Mouse (Mus musculus): ENCODE data around the gene Hbs1l. TPM values are rescaled to one million over a fixed set of nuclear protein-coding genes. Genes with fewer than 3 reads are reported as not detected.

Gene Hbs1l
- 78.3 and 79.4 TPM in 2 replicates for polyA plus RNA-seq (2015; fragmentation: Nextera tagmentation; extraction: Ambion mirVana)

DNA sequence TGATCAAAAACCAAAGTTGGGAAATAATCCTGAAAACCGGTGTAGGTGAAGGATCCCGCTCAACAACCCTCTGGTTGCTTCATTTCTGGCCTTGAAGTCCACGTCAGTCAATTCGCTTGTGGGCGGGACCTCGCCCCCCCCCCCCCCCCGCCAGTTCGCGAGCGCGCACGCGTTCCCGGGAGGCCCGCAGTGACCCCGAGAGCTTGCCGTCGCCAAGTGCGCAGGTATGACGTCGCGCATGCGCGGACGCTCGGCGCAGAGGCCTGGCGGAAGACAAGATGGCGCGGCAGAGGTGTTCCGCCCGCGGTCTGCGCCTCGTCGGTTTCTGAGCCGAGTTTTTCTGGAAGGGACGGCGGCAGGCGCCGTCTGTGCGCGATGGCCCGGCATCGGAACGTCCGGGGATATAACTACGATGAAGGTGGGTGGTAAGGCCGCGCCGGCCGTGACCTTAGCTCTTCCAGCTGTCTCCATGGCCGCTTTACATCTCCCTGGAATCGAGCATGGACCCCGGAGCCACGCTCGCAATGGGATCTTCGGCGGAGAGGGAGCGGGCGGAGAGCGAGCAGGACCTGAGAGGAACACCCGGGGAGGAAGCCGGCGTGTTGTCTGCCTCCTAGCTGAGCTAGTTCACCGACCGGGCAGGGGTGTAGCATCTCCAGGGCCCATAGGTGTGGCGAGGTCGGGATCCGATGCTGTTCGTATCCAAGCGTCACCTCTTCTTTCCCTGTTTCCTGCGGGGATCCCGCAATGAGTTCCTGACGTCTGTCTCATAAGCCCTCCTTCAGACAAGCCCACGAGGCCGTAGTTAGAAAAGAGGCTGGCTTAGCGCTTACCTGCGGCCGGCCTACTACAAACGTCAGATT is at the start of gene Hbs1l:
TSS of gene Hbs1l (plus strand) at position 221 of the 863 bp plus-strand sequence.
- Histone ChIP-seq H3K27ac (peak within 1 kb of the TSS; percentile 72), H3K4me2 (peak within 1 kb of the TSS; percentile 66), H3K4me1 (peaks cover 14% of the 10 kb centered on the region), H3K9ac (peak within 1 kb of the TSS; percentile 86), H3K4me3 (peak within 1 kb of the TSS; percentile 91), H3K36me3 (peaks cover 15% of the 10 kb centered on the region), H3K27me3 (no peaks in the 10 kb centered on the region), H3K9me3 (no peaks in the 10 kb centered on the region)
- ATAC-seq (ENCODE audit: borderline replicate concordance, extremely low read depth, low FRiP score, low TSS enrichment): peak; percentile 97
- WGBS: under 1% methylated on average over 77 of the region's 81 CpGs

DNA sequence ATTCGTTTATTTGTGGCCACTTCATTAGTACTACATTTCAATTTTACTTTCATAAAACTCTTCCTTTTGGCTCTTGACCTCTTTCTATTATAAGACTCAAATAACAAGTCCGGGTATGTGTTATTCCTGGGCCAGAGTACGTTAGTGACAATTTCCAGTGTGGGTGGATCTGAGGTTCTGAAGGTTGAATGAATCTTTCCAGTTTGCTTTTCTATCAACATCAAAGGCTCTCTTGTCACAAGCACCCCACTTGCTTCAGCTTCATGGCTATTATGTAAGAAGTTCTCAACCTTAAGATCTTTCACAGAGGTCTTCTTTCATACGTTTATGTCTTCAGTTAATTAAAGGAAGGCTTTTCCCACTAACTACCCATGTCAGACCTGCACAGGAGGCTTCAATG is 47.2 kb upstream of the Hbs1l start:
- no peak overlapping the region for H3K27ac ChIP-seq
- ATAC-seq (ENCODE audit: borderline replicate concordance, extremely low read depth, low FRiP score, low TSS enrichment): no peak
- H3K36me3 ChIP-seq: no peaks in the 10 kb centered on the region
- H3K4me2 ChIP-seq: no peak overlapping the region
- 38% methylated on average over 4 of the region's 4 CpGs for WGBS
- no peaks in the 10 kb centered on the region for H3K4me1 ChIP-seq
- H3K27me3 ChIP-seq: no peaks in the 10 kb centered on the region
- H3K9ac ChIP-seq: no peak overlapping the region
- H3K9me3 ChIP-seq: no peaks in the 10 kb centered on the region
- H3K4me3 ChIP-seq: no peak overlapping the region

DNA sequence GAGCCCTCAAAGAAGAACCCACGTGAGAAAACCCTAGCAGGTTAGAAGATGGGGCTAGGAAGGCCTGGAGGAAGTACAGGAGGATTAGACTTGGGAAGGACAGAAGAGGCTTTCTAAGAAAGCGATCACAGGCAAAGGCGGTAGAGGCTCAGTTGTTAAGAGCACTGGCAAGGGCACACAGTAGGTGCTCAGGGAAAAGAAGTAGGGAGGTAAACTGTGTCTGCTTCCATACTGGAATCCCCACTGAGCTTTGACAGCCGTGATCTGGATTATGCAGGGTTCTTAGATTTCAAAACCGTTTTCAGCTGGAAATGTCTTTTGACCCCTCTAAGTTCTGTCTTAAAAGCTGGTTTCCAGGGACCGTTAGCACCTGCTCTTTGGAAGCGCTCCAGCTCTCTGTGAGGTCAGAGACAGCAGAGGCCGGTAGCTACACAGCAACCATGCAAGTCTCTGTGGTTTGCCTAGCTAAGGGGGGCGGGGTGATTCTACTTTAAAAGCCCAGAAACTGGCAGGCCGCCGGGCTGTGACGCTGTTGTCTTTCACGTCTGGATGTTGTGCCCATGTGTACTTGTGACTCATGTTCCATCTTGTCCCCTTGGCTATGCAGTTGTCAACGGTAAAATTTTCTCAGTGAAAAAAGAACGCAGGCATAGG is 43.8 kb upstream of the Hbs1l start:
- Histone ChIP-seq H3K4me2 (no peak overlapping the region), H3K4me1 (no peaks in the 10 kb centered on the region), H3K9me3 (no peaks in the 10 kb centered on the region), H3K9ac (no peak overlapping the region), H3K27me3 (no peaks in the 10 kb centered on the region), H3K4me3 (no peak overlapping the region), H3K36me3 (no peaks in the 10 kb centered on the region), H3K27ac (no peak overlapping the region)
- no peak for ATAC-seq (ENCODE audit: borderline replicate concordance, extremely low read depth, low FRiP score, low TSS enrichment)
- 51% methylated on average over 15 of the region's 15 CpGs for WGBS

DNA sequence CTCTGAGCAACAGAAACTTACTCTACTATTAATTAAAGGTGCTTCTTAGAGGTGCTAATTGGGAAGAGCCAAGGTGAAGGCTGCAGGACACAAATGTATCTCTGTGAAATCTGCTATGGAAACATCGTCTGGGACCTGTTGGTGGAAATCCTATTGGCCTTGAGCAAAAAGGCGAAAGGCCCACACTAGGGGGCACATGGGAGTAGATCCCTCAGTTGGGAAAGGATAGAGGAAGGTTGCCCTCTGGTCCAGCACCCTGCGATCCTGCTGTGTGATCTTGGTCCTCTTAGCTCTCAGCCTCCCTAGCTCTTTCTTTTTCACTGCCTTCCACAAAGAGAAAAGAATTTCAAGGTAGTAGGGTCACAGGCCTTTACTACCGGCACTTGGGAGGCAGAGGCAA is 43.0 kb upstream of the Hbs1l start:
- H3K36me3 ChIP-seq: no peaks in the 10 kb centered on the region
- 81% methylated on average over 4 of the region's 4 CpGs for WGBS
- no peak overlapping the region for H3K4me2 ChIP-seq
- no peaks in the 10 kb centered on the region for H3K9me3 ChIP-seq
- no peak overlapping the region for H3K9ac ChIP-seq
- no peak for ATAC-seq (ENCODE audit: borderline replicate concordance, extremely low read depth, low FRiP score, low TSS enrichment)
- H3K4me3 ChIP-seq: no peak overlapping the region
- no peaks in the 10 kb centered on the region for H3K27me3 ChIP-seq
- no peaks in the 10 kb centered on the region for H3K4me1 ChIP-seq
- H3K27ac ChIP-seq: no peak overlapping the region

DNA sequence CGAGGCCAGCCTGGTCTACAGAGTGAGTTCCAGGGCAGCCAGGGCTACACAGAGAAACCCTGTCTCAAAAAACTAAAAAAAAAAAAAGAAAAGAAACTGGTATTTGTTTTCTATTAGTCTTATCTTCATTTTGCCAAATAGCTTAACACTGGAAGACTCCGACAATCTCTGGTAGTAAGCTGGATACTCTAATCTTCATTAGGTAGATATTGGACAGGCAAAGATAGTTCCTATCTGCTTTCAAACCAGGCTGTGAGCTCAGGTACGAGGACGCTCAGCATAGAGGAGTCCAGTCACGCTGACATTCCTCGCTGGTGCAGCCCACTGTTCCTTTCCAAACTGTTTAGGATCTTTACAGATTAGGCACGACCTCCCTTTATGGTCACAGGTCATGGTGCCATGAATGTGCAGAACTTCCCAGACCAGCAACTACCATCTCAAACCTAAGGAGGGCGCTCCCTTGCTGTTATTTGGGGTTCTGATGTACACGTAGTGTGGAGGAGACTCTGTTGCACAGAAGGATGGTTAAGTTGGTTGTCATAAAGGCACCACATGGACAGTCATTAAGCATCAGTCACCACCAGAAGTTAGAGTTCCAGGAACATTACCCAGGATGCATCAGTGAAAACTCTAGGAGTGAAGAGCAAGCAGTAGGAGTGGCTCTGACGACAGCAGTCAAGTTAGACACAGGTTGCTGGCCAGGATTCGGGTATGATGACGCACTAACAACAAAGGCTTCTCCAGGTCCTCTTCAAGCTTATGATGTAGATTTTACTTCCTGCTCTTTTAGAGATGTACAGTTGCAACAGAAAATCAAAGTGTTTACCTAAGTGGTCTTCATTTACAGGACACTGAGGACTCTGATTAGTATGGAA is 41.3 kb upstream of the Hbs1l start:
- H3K36me3 ChIP-seq: no peaks in the 10 kb centered on the region
- no peak overlapping the region for H3K4me2 ChIP-seq
- ATAC-seq (ENCODE audit: borderline replicate concordance, extremely low read depth, low FRiP score, low TSS enrichment): no peak
- H3K4me1 ChIP-seq: no peaks in the 10 kb centered on the region
- no peaks in the 10 kb centered on the region for H3K9me3 ChIP-seq
- H3K27ac ChIP-seq: no peak overlapping the region
- no peak overlapping the region for H3K9ac ChIP-seq
- WGBS: 78% methylated on average over 12 of the region's 12 CpGs
- no peak overlapping the region for H3K4me3 ChIP-seq
- H3K27me3 ChIP-seq: no peaks in the 10 kb centered on the region

DNA sequence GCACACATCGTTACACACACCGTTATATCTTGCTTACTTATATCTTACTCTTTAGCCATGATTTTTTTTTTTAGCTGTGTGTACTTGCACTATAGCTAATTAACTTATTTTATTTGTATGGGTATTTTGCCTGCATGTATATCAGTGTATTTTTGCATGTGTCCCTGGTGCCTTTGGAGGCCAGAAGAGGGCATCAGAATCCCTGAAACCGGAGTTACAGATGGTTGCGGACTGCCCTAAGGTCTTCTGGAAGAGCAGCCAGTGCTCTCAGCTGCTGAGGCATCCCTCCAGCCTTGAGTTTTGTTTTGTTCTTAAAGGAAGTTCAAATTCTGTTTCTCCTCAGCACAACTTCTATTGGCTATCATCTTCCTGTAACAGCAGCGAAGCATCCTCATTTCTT is 38.5 kb upstream of the Hbs1l start:
- H3K36me3 ChIP-seq: no peaks in the 10 kb centered on the region
- 71% methylated on average over 5 of the region's 5 CpGs for WGBS
- H3K27ac ChIP-seq: no peak overlapping the region
- no peak overlapping the region for H3K9ac ChIP-seq
- no peak for ATAC-seq (ENCODE audit: borderline replicate concordance, extremely low read depth, low FRiP score, low TSS enrichment)
- H3K27me3 ChIP-seq: no peaks in the 10 kb centered on the region
- H3K4me1 ChIP-seq: no peaks in the 10 kb centered on the region
- no peaks in the 10 kb centered on the region for H3K9me3 ChIP-seq
- no peak overlapping the region for H3K4me3 ChIP-seq
- no peak overlapping the region for H3K4me2 ChIP-seq

DNA sequence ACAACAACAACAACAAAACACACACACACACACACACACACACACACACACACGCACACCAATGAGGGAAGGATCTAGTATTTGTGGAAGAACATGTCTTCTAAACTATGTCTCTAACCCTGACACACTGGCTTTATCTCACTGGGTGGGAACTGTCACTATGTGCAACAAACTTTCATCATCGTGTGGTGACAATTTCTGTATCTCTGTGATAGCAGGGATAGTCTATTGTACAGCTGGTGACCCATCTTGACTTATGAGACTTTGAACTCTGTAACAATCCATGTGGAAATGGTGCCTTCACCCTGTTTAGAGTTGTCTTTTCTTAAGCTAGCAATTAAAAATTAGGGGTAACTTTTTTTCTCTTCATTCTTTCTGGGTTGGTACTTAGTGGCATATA is 36.1 kb upstream of the Hbs1l start:
- Histone ChIP-seq H3K4me1 (no peaks in the 10 kb centered on the region), H3K27ac (no peak overlapping the region), H3K27me3 (no peaks in the 10 kb centered on the region), H3K4me2 (no peak overlapping the region), H3K36me3 (no peaks in the 10 kb centered on the region), H3K4me3 (no peak overlapping the region), H3K9ac (no peak overlapping the region), H3K9me3 (no peaks in the 10 kb centered on the region)
- ATAC-seq (ENCODE audit: borderline replicate concordance, extremely low read depth, low FRiP score, low TSS enrichment): no peak
- 52% methylated on average over 2 of the region's 2 CpGs for WGBS

DNA sequence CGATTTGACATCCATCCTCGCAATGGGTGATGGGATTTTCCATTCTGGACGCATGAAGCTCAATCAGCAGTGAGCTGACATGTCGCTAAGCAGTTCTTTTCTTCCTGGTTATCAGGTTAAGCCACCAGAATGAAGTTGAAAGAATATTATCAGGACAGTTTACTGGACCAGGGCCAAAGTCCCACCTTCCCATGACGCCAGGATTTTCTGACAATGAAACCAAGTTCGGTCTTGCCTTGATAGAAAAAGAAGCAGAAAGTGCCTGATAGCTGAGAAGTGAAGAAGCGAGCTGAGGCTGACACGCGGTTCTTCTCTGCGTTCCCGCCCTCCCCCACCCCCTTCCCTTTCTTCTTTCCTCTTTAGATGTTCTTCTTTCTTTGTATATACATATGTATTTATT is 30.6 kb upstream of the Hbs1l start:
- H3K27me3 ChIP-seq: no peaks in the 10 kb centered on the region
- WGBS: 53% methylated on average over 11 of the region's 11 CpGs
- no peaks in the 10 kb centered on the region for H3K36me3 ChIP-seq
- no peak overlapping the region for H3K27ac ChIP-seq
- H3K9me3 ChIP-seq: no peaks in the 10 kb centered on the region
- H3K4me2 ChIP-seq: no peak overlapping the region
- ATAC-seq (ENCODE audit: borderline replicate concordance, extremely low read depth, low FRiP score, low TSS enrichment): no peak
- H3K4me3 ChIP-seq: no peak overlapping the region
- no peaks in the 10 kb centered on the region for H3K4me1 ChIP-seq
- no peak overlapping the region for H3K9ac ChIP-seq

DNA sequence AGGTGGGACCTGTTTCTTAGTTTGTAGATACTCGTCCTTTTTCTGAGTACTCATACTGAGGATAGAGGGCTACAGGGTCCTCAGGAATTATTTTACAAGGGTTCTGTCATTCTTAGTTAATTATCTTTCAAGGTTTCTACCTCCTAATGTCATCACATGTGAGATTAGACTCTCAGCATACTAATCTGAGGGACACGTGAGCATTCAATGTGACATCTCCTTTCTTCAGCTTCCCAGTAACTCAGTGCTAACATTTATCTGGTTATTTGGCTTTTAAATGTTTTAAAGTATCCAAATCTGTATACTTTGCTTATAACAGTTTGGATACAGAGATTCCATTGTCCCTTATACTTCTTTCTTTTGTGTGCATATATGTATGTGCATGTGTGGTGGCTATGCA is 28.3 kb upstream of the Hbs1l start:
- no peak for ATAC-seq (ENCODE audit: borderline replicate concordance, extremely low read depth, low FRiP score, low TSS enrichment)
- Histone ChIP-seq H3K27ac (no peak overlapping the region), H3K9me3 (no peaks in the 10 kb centered on the region), H3K4me1 (no peaks in the 10 kb centered on the region), H3K36me3 (no peaks in the 10 kb centered on the region), H3K4me3 (no peak overlapping the region), H3K4me2 (no peak overlapping the region), H3K9ac (no peak overlapping the region), H3K27me3 (no peaks in the 10 kb centered on the region)
- WGBS: 82% methylated on average over 2 of the region's 2 CpGs

DNA sequence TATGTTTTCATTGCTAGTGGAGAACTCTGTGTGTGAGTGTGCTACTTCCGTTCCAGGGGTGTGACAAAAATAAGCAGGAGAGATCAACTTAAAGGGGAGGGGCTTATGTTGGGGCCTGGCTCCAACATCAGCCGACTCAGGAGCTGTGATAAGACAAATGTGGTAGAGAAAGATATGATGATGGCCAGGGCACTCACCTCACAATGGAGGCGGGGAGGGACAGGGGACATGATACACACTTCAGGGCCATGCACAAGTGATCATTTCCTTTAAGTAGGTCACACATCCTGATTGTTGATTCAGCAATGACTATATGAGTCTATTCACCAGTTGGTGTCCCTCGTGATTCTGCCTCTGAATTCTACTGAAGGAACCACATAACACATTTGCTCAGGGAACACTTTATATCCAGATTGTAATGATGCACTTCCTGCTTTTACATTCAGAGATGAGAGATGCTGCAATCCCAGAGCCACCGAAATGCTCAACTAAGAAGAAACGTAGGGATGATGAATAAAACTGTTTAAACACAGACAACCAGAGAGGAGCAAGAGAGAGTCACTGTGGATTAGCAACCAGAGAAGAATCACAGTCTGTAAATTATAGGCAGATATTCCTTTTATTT is 26.9 kb upstream of the Hbs1l start:
- Histone ChIP-seq H3K36me3 (no peaks in the 10 kb centered on the region), H3K4me1 (no peaks in the 10 kb centered on the region), H3K9me3 (no peaks in the 10 kb centered on the region), H3K9ac (no peak overlapping the region), H3K27me3 (no peaks in the 10 kb centered on the region), H3K4me2 (no peak overlapping the region), H3K4me3 (no peak overlapping the region), H3K27ac (no peak overlapping the region)
- 56% methylated on average over 6 of the region's 6 CpGs for WGBS
- ATAC-seq (ENCODE audit: borderline replicate concordance, extremely low read depth, low FRiP score, low TSS enrichment): peak; percentile 46; the same call in 1 of the 2 replicates

DNA sequence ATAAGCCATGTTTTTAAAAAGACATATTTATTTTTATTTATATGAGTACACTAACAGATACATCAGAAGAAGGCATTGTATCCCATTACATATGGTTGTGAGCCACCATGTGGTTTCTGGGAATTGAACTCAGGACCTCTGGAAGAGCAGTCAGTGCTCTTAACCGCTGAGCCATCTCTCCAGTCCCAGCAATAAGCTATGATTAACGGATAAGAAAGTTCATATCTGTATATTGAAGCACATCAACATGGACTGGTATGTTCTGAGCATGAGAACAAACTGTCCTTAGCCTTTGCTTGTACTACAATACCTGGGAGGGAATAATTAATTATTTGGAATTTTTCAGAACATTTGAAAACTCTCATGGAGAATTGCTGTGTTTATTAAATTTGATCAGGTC is 25.9 kb upstream of the Hbs1l start:
- Histone ChIP-seq H3K9ac (no peak overlapping the region), H3K4me1 (no peaks in the 10 kb centered on the region), H3K4me3 (no peak overlapping the region), H3K9me3 (no peaks in the 10 kb centered on the region), H3K36me3 (no peaks in the 10 kb centered on the region), H3K27me3 (no peaks in the 10 kb centered on the region), H3K4me2 (no peak overlapping the region), H3K27ac (no peak overlapping the region)
- no peak for ATAC-seq (ENCODE audit: borderline replicate concordance, extremely low read depth, low FRiP score, low TSS enrichment)
- 90% methylated on average over 2 of the region's 2 CpGs for WGBS

All from lung, embryonic 15.5 days (tissue).